Mouse (Mus musculus) hindbrain, postnatal 0 days (tissue): ENCODE data around the gene Rpgr. TPM values are rescaled to one million over a fixed set of nuclear protein-coding genes. Genes with fewer than 3 reads are reported as not detected.

Experiments
- ATAC-seq: fragments of 200-750 bp; cut with Nextera tagmentation; 2 replicates; pipeline ENCODE4 v1.8.0; 2017; ENCODE audit warnings: mild to moderate bottlenecking, moderate TSS enrichment, moderate library complexity
- DNase-seq: peaks from one replicate; pipeline ENCODE4 v3.0.0-alpha.2; 2015; ENCODE audit warnings: low spot score
- H3K27ac ChIP-seq: fragments of 300-500 bp; sonication (generic); 2 replicates; pipeline ENCODE4 v1.5.1; 2014; ENCODE audit warnings: mild to moderate bottlenecking
- H3K27me3 ChIP-seq: fragments of 300-500 bp; sonication (generic); 2 replicates; pipeline ENCODE4 v1.6.1; 2014; ENCODE audit warnings: low read length, mixed read lengths; ENCODE audit not compliant: insufficient read depth
- H3K36me3 ChIP-seq: fragments of 300-500 bp; sonication (generic); 2 replicates; pipeline ENCODE4 v1.6.1; 2014; ENCODE audit warnings: low read length, mixed read lengths; ENCODE audit not compliant: insufficient read depth
- H3K4me1 ChIP-seq: fragments of 300-500 bp; sonication (generic); 2 replicates; pipeline ENCODE4 v1.6.1; 2014; ENCODE audit warnings: antibody characterized with exemption, low read length, mixed read lengths; ENCODE audit not compliant: insufficient read depth
- H3K4me2 ChIP-seq: fragments of 300-500 bp; sonication (generic); 2 replicates; pipeline ENCODE4 v1.6.1; 2014; ENCODE audit warnings: low read depth, mild to moderate bottlenecking, low read length, moderate library complexity, mixed read lengths
- H3K4me3 ChIP-seq: fragments of 300-500 bp; sonication (generic); 2 replicates; pipeline ENCODE4 v1.5.1; 2014; ENCODE audit warnings: low read length
- H3K9ac ChIP-seq: fragments of 300-500 bp; sonication (generic); replicated peaks from 2 replicates; pipeline ENCODE4 v1.6.1; 2014; ENCODE audit warnings: mild to moderate bottlenecking, low read length, moderate library complexity, mixed read lengths
- H3K9me3 ChIP-seq: fragments of 300-500 bp; sonication (generic); 2 replicates; pipeline ENCODE4 v1.6.1; 2016; ENCODE audit warnings: low read length, mixed read lengths
- CTCF ChIP-seq: IDR thresholded peaks from 2 replicates; pipeline ENCODE4 v1.5.1; 2016; ENCODE audit warnings: antibody characterized with exemption, control low read depth, low read depth
- WGBS: fragments of 180-500 bp; shearing (Covaris S2); extraction: QIAGEN DNeasy Blood & Tissue Kit; methylation state at CpG from one replicate; pipeline ENCODE4 v1.1.7; 2014; 5-methylcytosine and 5-hydroxymethylcytosine counted together
- polyA plus RNA-seq: library from polyadenylated mRNA; unstranded; fragments of >200 nt; fragmentation: Nextera tagmentation; extraction: Ambion mirVana; gene quantifications from 2 replicates; pipeline ENCODE4 v1.2.1, GENCODE M21; 2015
- total RNA-seq: library from RNA; depleted of rRNA; stranded (reverse); fragments of >200 nt; gene quantifications from 2 replicates; pipeline ENCODE4 v1.2.3, GENCODE M21; 2014; rRNA removed

Gene Rpgr
- total RNA-seq (13.2 and 17.9 TPM in 2 replicates), polyA plus RNA-seq (22.3 and 22.9 TPM in 2 replicates)

GRCm38 (mm10) chrX:10216410-10216949 lies at the start of gene Rpgr:
TSS of gene Rpgr (minus strand) at chrX:10216920.
- 23% methylated on average over 47 of the region's 47 CpGs for WGBS
- H3K4me2 ChIP-seq, result peak within 1 kb of the TSS; percentile 52
- peak; percentile 85 for TF ChIP-seq CTCF
- peak within 1 kb of the TSS; percentile 64 for H3K9ac ChIP-seq
- DNase-seq, result peak; percentile 95
- peak; percentile 99 for ATAC-seq
- H3K9me3 ChIP-seq, result no peaks in the 10 kb centered on the region
- peak within 1 kb of the TSS; percentile 89 for H3K27ac ChIP-seq
- no peaks in the 10 kb centered on the region for H3K4me1 ChIP-seq
- no peaks in the 10 kb centered on the region for H3K27me3 ChIP-seq
- no peaks in the 10 kb centered on the region for H3K36me3 ChIP-seq
- peak within 1 kb of the TSS; percentile 52 for H3K4me3 ChIP-seq

GRCm38 (mm10) chrX:10258260-10258659 lies 41.5 kb upstream of the Rpgr start:
- 76% methylated on average over 5 of the region's 5 CpGs for WGBS

GRCm38 (mm10) chrX:10257774-10258173 lies 41.1 kb upstream of the Rpgr start:
- Histone ChIP-seq H3K4me3 (no peak overlapping the region), H3K9ac (no peak overlapping the region), H3K27me3 (no peaks in the 10 kb centered on the region), H3K4me1 (no peaks in the 10 kb centered on the region), H3K36me3 (no peaks in the 10 kb centered on the region), H3K27ac (no peak overlapping the region), H3K9me3 (no peaks in the 10 kb centered on the region), H3K4me2 (no peak overlapping the region)
- DNase-seq (no peak), ATAC-seq (no peak)
- 82% methylated on average over 1 of the region's 1 CpGs for WGBS
- TF ChIP-seq CTCF, result no peak

More at GRCm38 (mm10) chrX:10258260-10258659, 41.5 kb upstream of the Rpgr start:
- H3K36me3 ChIP-seq, result no peaks in the 10 kb centered on the region
- no peaks in the 10 kb centered on the region for H3K9me3 ChIP-seq
- no peak overlapping the region for H3K9ac ChIP-seq
- H3K4me2 ChIP-seq, result no peak overlapping the region
- no peak for TF ChIP-seq CTCF
- H3K27me3 ChIP-seq, result no peaks in the 10 kb centered on the region
- no peak for ATAC-seq
- no peak overlapping the region for H3K4me3 ChIP-seq
- no peak for DNase-seq
- H3K27ac ChIP-seq, result no peak overlapping the region
- H3K4me1 ChIP-seq, result no peaks in the 10 kb centered on the region

GRCm38 (mm10) chrX:10251852-10252504 lies 35.3 kb upstream of the Rpgr start, which contains the start of gene Otc:
TSS of gene Otc (plus strand) at chrX:10252305.
- ATAC-seq, result peak; percentile 76
- H3K27ac ChIP-seq, result no peak within 1 kb of the TSS
- 47% methylated on average over 2 of the region's 2 CpGs for WGBS

GRCm38 (mm10) chrX:10251357-10251756 lies 34.6 kb upstream of the Rpgr start:
- no peak overlapping the region for H3K27ac ChIP-seq

More at GRCm38 (mm10) chrX:10251852-10252504, 35.3 kb upstream of the Rpgr start, which contains the start of gene Otc:
- H3K27me3 ChIP-seq, result no peaks in the 10 kb centered on the region
- H3K4me3 ChIP-seq, result no peak within 1 kb of the TSS
- no peaks in the 10 kb centered on the region for H3K9me3 ChIP-seq
- H3K4me1 ChIP-seq, result no peaks in the 10 kb centered on the region
- DNase-seq, result peak; percentile 8
- no peak within 1 kb of the TSS for H3K9ac ChIP-seq
- no peak within 1 kb of the TSS for H3K4me2 ChIP-seq
- TF ChIP-seq CTCF, result no peak
- no peaks in the 10 kb centered on the region for H3K36me3 ChIP-seq

GRCm38 (mm10) chrX:10243916-10244315 lies 27.2 kb upstream of the Rpgr start:
- no peak overlapping the region for H3K4me2 ChIP-seq
- TF ChIP-seq CTCF, result no peak
- no peaks in the 10 kb centered on the region for H3K27me3 ChIP-seq
- WGBS, result 68% methylated on average over 3 of the region's 3 CpGs
- DNase-seq (no peak), ATAC-seq (no peak)
- H3K4me1 ChIP-seq, result no peaks in the 10 kb centered on the region
- H3K4me3 ChIP-seq, result no peak overlapping the region
- no peaks in the 10 kb centered on the region for H3K9me3 ChIP-seq
- H3K9ac ChIP-seq, result no peak overlapping the region
- H3K27ac ChIP-seq, result no peak overlapping the region
- H3K36me3 ChIP-seq, result no peaks in the 10 kb centered on the region

More at GRCm38 (mm10) chrX:10251357-10251756, 34.6 kb upstream of the Rpgr start:
- ATAC-seq (no peak), DNase-seq (no peak)
- no peaks in the 10 kb centered on the region for H3K9me3 ChIP-seq
- no peaks in the 10 kb centered on the region for H3K27me3 ChIP-seq
- no peak overlapping the region for H3K9ac ChIP-seq
- H3K4me3 ChIP-seq, result no peak overlapping the region
- no peak overlapping the region for H3K4me2 ChIP-seq
- TF ChIP-seq CTCF, result no peak
- H3K36me3 ChIP-seq, result no peaks in the 10 kb centered on the region
- no peaks in the 10 kb centered on the region for H3K4me1 ChIP-seq

GRCm38 (mm10) chrX:10239515-10239914 lies 22.8 kb upstream of the Rpgr start:
- DNase-seq (no peak), ATAC-seq (no peak)
- Histone ChIP-seq H3K4me3 (no peak overlapping the region), H3K9ac (no peak overlapping the region), H3K4me1 (no peaks in the 10 kb centered on the region), H3K27me3 (no peaks in the 10 kb centered on the region), H3K4me2 (no peak overlapping the region), H3K27ac (no peak overlapping the region), H3K9me3 (no peaks in the 10 kb centered on the region), H3K36me3 (no peaks in the 10 kb centered on the region)
- no peak for TF ChIP-seq CTCF
- WGBS, result 61% methylated on average over 4 of the region's 4 CpGs
